Mouse (Mus musculus): ENCODE measurements at regions not wholly inside any gene's neighbourhood (a gene's known extent, or its start where the extent isn't known, plus 50 kb on each side); places are given as distances from the start of the nearest gene placed in this dataset.
"Not testable (repeated sequence)": the region's sequence is repeated elsewhere in the genome, so short reads cannot be mapped to it uniquely, and the experiment has no call there.

- ATAC-seq (replicated peaks; ENCODE audit: insufficient number of reproducible peaks, low FRiP score, low TSS enrichment, low read depth) (no peak), DNase-seq (ENCODE audit: low spot score) (no peak)
- Histone ChIP-seq H3K4me3 (ENCODE audit: low read depth, low read length) (no peak overlapping the region), H3K27me3 (ENCODE audit: control insufficient read depth, insufficient read depth, low read length) (no peaks in the 10 kb centered on the region), H3K4me1 (ENCODE audit: control insufficient read depth, insufficient read depth, low read length) (no peaks in the 10 kb centered on the region), H3K9me3 (replicated peaks; ENCODE audit: control insufficient read depth, low read length) (no peaks in the 10 kb centered on the region), H3K9ac (replicated peaks; ENCODE audit: low read length) (no peak overlapping the region), H3K27ac (replicated peaks; ENCODE audit: low read depth, low read length) (no peak overlapping the region), H3K4me2 (ENCODE audit: low read depth, low read length) (no peak overlapping the region), H3K36me3 (replicated peaks; ENCODE audit: control insufficient read depth, insufficient read depth, low read depth, low read length) (no peaks in the 10 kb centered on the region)
- 79% methylated on average over 3 of the region's 3 CpGs for WGBS
Measured at GRCm38 (mm10) chr12:37001401-37001800, 106.9 kb upstream of the Meox2 start.

- Histone ChIP-seq H3K4me3 (ENCODE audit: low read depth, low read length) (no peak overlapping the region), H3K27me3 (ENCODE audit: control insufficient read depth, insufficient read depth, low read length) (no peaks in the 10 kb centered on the region), H3K36me3 (replicated peaks; ENCODE audit: control insufficient read depth, insufficient read depth, low read depth, low read length) (no peaks in the 10 kb centered on the region), H3K9me3 (replicated peaks; ENCODE audit: control insufficient read depth, low read length) (no peaks in the 10 kb centered on the region), H3K27ac (replicated peaks; ENCODE audit: low read depth, low read length) (no peak overlapping the region), H3K9ac (replicated peaks; ENCODE audit: low read length) (no peak overlapping the region), H3K4me2 (ENCODE audit: low read depth, low read length) (no peak overlapping the region), H3K4me1 (ENCODE audit: control insufficient read depth, insufficient read depth, low read length) (no peaks in the 10 kb centered on the region)
- DNase-seq (ENCODE audit: low spot score) = no peak
- no peak for ATAC-seq (replicated peaks; ENCODE audit: insufficient number of reproducible peaks, low FRiP score, low TSS enrichment, low read depth)
- WGBS = 79% methylated on average over 1 of the region's 1 CpGs
Measured at GRCm38 (mm10) chr12:37005262-37005661, 103.1 kb upstream of the Meox2 start.

- no peak for DNase-seq (ENCODE audit: low spot score)
- Histone ChIP-seq H3K9me3 (replicated peaks; ENCODE audit: control insufficient read depth, low read length) (no peaks in the 10 kb centered on the region), H3K4me1 (ENCODE audit: control insufficient read depth, insufficient read depth, low read length) (no peaks in the 10 kb centered on the region), H3K36me3 (replicated peaks; ENCODE audit: control insufficient read depth, insufficient read depth, low read depth, low read length) (no peaks in the 10 kb centered on the region), H3K4me2 (ENCODE audit: low read depth, low read length) (no peak overlapping the region), H3K9ac (replicated peaks; ENCODE audit: low read length) (no peak overlapping the region), H3K4me3 (ENCODE audit: low read depth, low read length) (no peak overlapping the region), H3K27ac (replicated peaks; ENCODE audit: low read depth, low read length) (no peak overlapping the region), H3K27me3 (ENCODE audit: control insufficient read depth, insufficient read depth, low read length) (no peaks in the 10 kb centered on the region)
- ATAC-seq (replicated peaks; ENCODE audit: insufficient number of reproducible peaks, low FRiP score, low TSS enrichment, low read depth) = no peak
- WGBS = 82% methylated on average over 1 of the region's 1 CpGs
Measured at GRCm38 (mm10) chr12:37010306-37010705, 98.0 kb upstream of the Meox2 start.

- no peak for DNase-seq (ENCODE audit: low spot score)
- Histone ChIP-seq H3K36me3 (replicated peaks; ENCODE audit: control insufficient read depth, insufficient read depth, low read depth, low read length) (no peaks in the 10 kb centered on the region), H3K4me3 (ENCODE audit: low read depth, low read length) (no peak overlapping the region), H3K4me1 (ENCODE audit: control insufficient read depth, insufficient read depth, low read length) (no peaks in the 10 kb centered on the region), H3K9ac (replicated peaks; ENCODE audit: low read length) (no peak overlapping the region), H3K4me2 (ENCODE audit: low read depth, low read length) (no peak overlapping the region), H3K27me3 (ENCODE audit: control insufficient read depth, insufficient read depth, low read length) (no peaks in the 10 kb centered on the region), H3K27ac (replicated peaks; ENCODE audit: low read depth, low read length) (no peak overlapping the region), H3K9me3 (replicated peaks; ENCODE audit: control insufficient read depth, low read length) (no peaks in the 10 kb centered on the region)
- WGBS = 32% methylated on average over 4 of the region's 4 CpGs
- no peak for ATAC-seq (replicated peaks; ENCODE audit: insufficient number of reproducible peaks, low FRiP score, low TSS enrichment, low read depth)
Measured at GRCm38 (mm10) chr12:37014401-37014800, 93.9 kb upstream of the Meox2 start.

GRCm38 (mm10) chr12:37014945-37015344 is 93.4 kb upstream of the Meox2 start:
- not testable (repeated sequence) for H3K27me3 ChIP-seq (ENCODE audit: control insufficient read depth, insufficient read depth, low read length); ATAC-seq (replicated peaks; ENCODE audit: insufficient number of reproducible peaks, low FRiP score, low TSS enrichment, low read depth); DNase-seq (ENCODE audit: low spot score); H3K4me3 ChIP-seq (ENCODE audit: low read depth, low read length); H3K9me3 ChIP-seq (replicated peaks; ENCODE audit: control insufficient read depth, low read length); H3K27ac ChIP-seq (replicated peaks; ENCODE audit: low read depth, low read length); H3K36me3 ChIP-seq (replicated peaks; ENCODE audit: control insufficient read depth, insufficient read depth, low read depth, low read length); H3K9ac ChIP-seq (replicated peaks; ENCODE audit: low read length); H3K4me2 ChIP-seq (ENCODE audit: low read depth, low read length); H3K4me1 ChIP-seq (ENCODE audit: control insufficient read depth, insufficient read depth, low read length)
- 95% methylated on average over 7 of the region's 7 CpGs for WGBS

GRCm38 (mm10) chr12:37015474-37016248 is 92.7 kb upstream of the Meox2 start:
- H3K4me1 ChIP-seq (ENCODE audit: control insufficient read depth, insufficient read depth, low read length) = no peaks in the 10 kb centered on the region
- H3K9ac ChIP-seq (replicated peaks; ENCODE audit: low read length) = no peak overlapping the region
- DNase-seq (ENCODE audit: low spot score) = peak; percentile 34
- no peak overlapping the region for H3K4me3 ChIP-seq (ENCODE audit: low read depth, low read length)
- H3K27me3 ChIP-seq (ENCODE audit: control insufficient read depth, insufficient read depth, low read length) = no peaks in the 10 kb centered on the region
- WGBS = 61% methylated on average over 4 of the region's 4 CpGs
- no peaks in the 10 kb centered on the region for H3K9me3 ChIP-seq (replicated peaks; ENCODE audit: control insufficient read depth, low read length)
- H3K36me3 ChIP-seq (replicated peaks; ENCODE audit: control insufficient read depth, insufficient read depth, low read depth, low read length) = no peaks in the 10 kb centered on the region
- no peak overlapping the region for H3K4me2 ChIP-seq (ENCODE audit: low read depth, low read length)
- no peak overlapping the region for H3K27ac ChIP-seq (replicated peaks; ENCODE audit: low read depth, low read length)
- no peak for ATAC-seq (replicated peaks; ENCODE audit: insufficient number of reproducible peaks, low FRiP score, low TSS enrichment, low read depth)

- Histone ChIP-seq H3K4me1 (ENCODE audit: control insufficient read depth, insufficient read depth, low read length) (no peaks in the 10 kb centered on the region), H3K9me3 (replicated peaks; ENCODE audit: control insufficient read depth, low read length) (no peaks in the 10 kb centered on the region), H3K36me3 (replicated peaks; ENCODE audit: control insufficient read depth, insufficient read depth, low read depth, low read length) (no peaks in the 10 kb centered on the region), H3K4me2 (ENCODE audit: low read depth, low read length) (no peak overlapping the region), H3K27me3 (ENCODE audit: control insufficient read depth, insufficient read depth, low read length) (no peaks in the 10 kb centered on the region), H3K4me3 (ENCODE audit: low read depth, low read length) (no peak overlapping the region), H3K27ac (replicated peaks; ENCODE audit: low read depth, low read length) (no peak overlapping the region), H3K9ac (replicated peaks; ENCODE audit: low read length) (no peak overlapping the region)
- DNase-seq (ENCODE audit: low spot score) (no peak), ATAC-seq (replicated peaks; ENCODE audit: insufficient number of reproducible peaks, low FRiP score, low TSS enrichment, low read depth) (no peak)
- 76% methylated on average over 3 of the region's 3 CpGs for WGBS
Measured at GRCm38 (mm10) chr12:37047191-37047590, 61.1 kb upstream of the Meox2 start.

GRCm38 (mm10) chr12:37050596-37050995 is 57.7 kb upstream of the Meox2 start:
- no peak for ATAC-seq (replicated peaks; ENCODE audit: insufficient number of reproducible peaks, low FRiP score, low TSS enrichment, low read depth)
- Histone ChIP-seq H3K9me3 (replicated peaks; ENCODE audit: control insufficient read depth, low read length) (no peaks in the 10 kb centered on the region), H3K4me1 (ENCODE audit: control insufficient read depth, insufficient read depth, low read length) (no peaks in the 10 kb centered on the region), H3K4me2 (ENCODE audit: low read depth, low read length) (no peak overlapping the region), H3K27me3 (ENCODE audit: control insufficient read depth, insufficient read depth, low read length) (no peaks in the 10 kb centered on the region), H3K9ac (replicated peaks; ENCODE audit: low read length) (no peak overlapping the region), H3K4me3 (ENCODE audit: low read depth, low read length) (no peak overlapping the region), H3K27ac (replicated peaks; ENCODE audit: low read depth, low read length) (no peak overlapping the region), H3K36me3 (replicated peaks; ENCODE audit: control insufficient read depth, insufficient read depth, low read depth, low read length) (no peaks in the 10 kb centered on the region)
- DNase-seq (ENCODE audit: low spot score) = no peak
- 65% methylated on average over 1 of the region's 1 CpGs for WGBS

Measured in embryonic facial prominence, embryonic 11.5 days (tissue).